8 mouse cellular contexts compared by ENCODE assay signal in the genomic region with DNA sequence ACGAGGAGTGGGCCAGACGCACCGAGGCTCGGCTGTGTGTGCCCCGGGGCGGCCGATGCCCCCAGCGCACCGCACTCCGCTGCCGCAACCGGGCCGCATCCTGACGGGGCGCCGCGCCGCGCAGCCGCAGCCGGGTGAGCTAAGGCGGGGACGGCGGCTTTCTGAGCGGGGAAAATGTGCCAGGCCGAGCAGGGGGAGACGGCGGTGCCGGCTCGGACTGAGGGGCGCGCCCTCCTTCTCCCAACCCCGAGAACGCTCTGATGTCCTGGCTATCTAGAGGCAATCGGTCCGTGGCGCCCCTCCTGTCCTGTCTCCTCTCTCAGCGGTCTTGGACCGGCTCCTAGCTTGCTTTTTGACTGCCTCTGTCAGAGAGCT. TPM values are rescaled to one million over a fixed set of nuclear protein-coding genes. Genes with fewer than 3 reads are reported as not detected.
DNase-seq lines count a peak whose midpoint lies in the region; ATAC-seq and TF ChIP-seq lines count a peak whose summit lies in the region.

No protein-coding gene starts in this region.

- TF ChIP-seq CTCF in kidney, adult 2 months (conservative IDR thresholded peaks at IDR 0.05; ENCODE audit: insufficient read depth, insufficient read length, low read depth, low read length): no peak

- peak overlapping the region; percentile 26; the same call in 1 of the 2 replicates for H3K27ac ChIP-seq in kidney, adult 2 months (ENCODE audit: insufficient read depth, low read depth, low read length)
- H3K27ac ChIP-seq in hindbrain, embryonic 10.5 days: peak overlapping the region; percentile 92

- no peaks in the 10 kb centered on the region for H3K27me3 ChIP-seq in kidney, adult 2 months (replicated peaks; ENCODE audit: control insufficient read depth, insufficient read depth, low read length)
- no peaks in the 10 kb centered on the region for H3K27me3 ChIP-seq in hindbrain, embryonic 10.5 days (ENCODE audit: insufficient read depth, poor library complexity, severe bottlenecking)

- peak; percentile 8; the same call in 1 of the 2 replicates for ATAC-seq in megakaryocyte progenitor cell, adult 5-6 weeks (replicated peaks; ENCODE audit: poor library complexity)

- no peak for DNase-seq in kidney, adult 2 months
- no peak for DNase-seq in kidney, adult 8-10 months
- peak; percentile 13 for DNase-seq in adipocyte (ENCODE audit: low spot score)
- DNase-seq in hindbrain, embryonic 10.5 days (ENCODE audit: low spot score): no peak
- DNase-seq in gastrocnemius, postnatal 36 days: no peak
- DNase-seq in urinary bladder, adult 18-20 months (ENCODE audit: low spot score in 2 of 2): no peak
- no peak for DNase-seq in retina, postnatal 1 day

- peak overlapping the region; percentile 96 for H3K4me3 ChIP-seq in kidney, adult 2 months (ENCODE audit: insufficient read depth, low read depth, low read length)
- peak overlapping the region; percentile 96 for H3K4me3 ChIP-seq in hindbrain, embryonic 10.5 days

- no peaks in the 10 kb centered on the region for H3K36me3 ChIP-seq in kidney, adult 2 months (ENCODE audit: control insufficient read depth, insufficient read depth, low read length)
- H3K36me3 ChIP-seq in hindbrain, embryonic 10.5 days: peaks cover 39% of the 10 kb centered on the region

- H3K4me1 ChIP-seq in kidney, adult 2 months (ENCODE audit: control insufficient read depth, insufficient read depth, low read length): peaks cover 7% of the 10 kb centered on the region; the same call in 1 of the 2 replicates
- peaks cover 29% of the 10 kb centered on the region for H3K4me1 ChIP-seq in hindbrain, embryonic 10.5 days (replicated peaks)

- intact Hi-C loops in gastrocnemius, postnatal 36 days (cut with DNase I): loop anchor here (2.0 kb wide), 1 partner anchor 14 kb away; no protein-coding TSS in a partner anchor

- under 1% methylated on average over 39 of the region's 39 CpGs for WGBS in kidney, adult 2 months
- WGBS in hindbrain, embryonic 10.5 days: under 1% methylated on average over 39 of the region's 39 CpGs

- no peaks in the 10 kb centered on the region for H3K9me3 ChIP-seq in hindbrain, embryonic 10.5 days

- no peak for TF ChIP-seq POLR2A in kidney, adult 2 months (IDR thresholded peaks at IDR 0.05; ENCODE audit: low read depth, low read length)

RNA-seq across cellular contexts. Expression of gene Slc27a4, which starts 0.4 kb away (rescaled TPM):
- 49.7 and 56.2 TPM in 2 replicates for polyA plus RNA-seq in kidney, adult 2 months (2012; rRNA removed)
- 18.3 and 24.7 TPM in 2 replicates for polyA plus RNA-seq in hindbrain, embryonic 10.5 days (2016; fragmentation: Nextera tagmentation; extraction: Ambion mirVana)
- 4.2 and 5.5 TPM in 2 replicates for total RNA-seq in megakaryocyte progenitor cell, adult 5-6 weeks (2015)
- total RNA-seq in megakaryocyte progenitor cell, adult 5-6 weeks (2017): 6.8 and 7.2 TPM in 2 replicates
- total RNA-seq in gastrocnemius, postnatal 36 days (2021): 1 to 10 TPM; 7.1 to 7.5 TPM

RNA-seq across cellular contexts. Expression of gene Trub2, which starts 14.5 kb away (rescaled TPM):
- polyA plus RNA-seq in kidney, adult 2 months (2012; rRNA removed): 32.7 and 46.2 TPM in 2 replicates
- polyA plus RNA-seq in hindbrain, embryonic 10.5 days (2016; fragmentation: Nextera tagmentation; extraction: Ambion mirVana): 53.2 and 59.2 TPM in 2 replicates
- 17.4 and 22.9 TPM in 2 replicates for total RNA-seq in megakaryocyte progenitor cell, adult 5-6 weeks (2015)
- 46.2 and 57.1 TPM in 2 replicates for total RNA-seq in megakaryocyte progenitor cell, adult 5-6 weeks (2017)
- total RNA-seq in gastrocnemius, postnatal 36 days (2021): 10 to 100 TPM; 21.7 to 24.6 TPM

RNA-seq across cellular contexts. Expression of gene Coq4, which starts 15.5 kb away (rescaled TPM):
- 87.5 and 111 TPM in 2 replicates for polyA plus RNA-seq in kidney, adult 2 months (2012; rRNA removed)
- 46.6 and 48.8 TPM in 2 replicates for polyA plus RNA-seq in hindbrain, embryonic 10.5 days (2016; fragmentation: Nextera tagmentation; extraction: Ambion mirVana)
- total RNA-seq in megakaryocyte progenitor cell, adult 5-6 weeks (2015): 17.4 and 18.2 TPM in 2 replicates
- total RNA-seq in megakaryocyte progenitor cell, adult 5-6 weeks (2017): 10.5 and 12.5 TPM in 2 replicates
- 10 to 100 TPM in 1 of 2 experiments, 1 to 10 TPM in 1; 8.1 to 11.2 TPM for total RNA-seq in gastrocnemius, postnatal 36 days (2021)

RNA-seq across cellular contexts. Expression of gene Urm1, which starts 17.1 kb away (rescaled TPM):
- 43.9 and 48.1 TPM in 2 replicates for polyA plus RNA-seq in kidney, adult 2 months (2012; rRNA removed)
- polyA plus RNA-seq in hindbrain, embryonic 10.5 days (2016; fragmentation: Nextera tagmentation; extraction: Ambion mirVana): 23.8 and 25.0 TPM in 2 replicates
- total RNA-seq in megakaryocyte progenitor cell, adult 5-6 weeks (2015): 12.7 and 13.7 TPM in 2 replicates
- total RNA-seq in megakaryocyte progenitor cell, adult 5-6 weeks (2017): 15.8 and 20.5 TPM in 2 replicates
- 10 to 100 TPM; 24.0 to 29.2 TPM for total RNA-seq in gastrocnemius, postnatal 36 days (2021)

RNA-seq across cellular contexts. Expression of gene Gm13547, which starts 43.7 kb away (rescaled TPM):
- not detected in 2 replicates for polyA plus RNA-seq in kidney, adult 2 months (2012; rRNA removed)
- not detected in 2 replicates for polyA plus RNA-seq in hindbrain, embryonic 10.5 days (2016; fragmentation: Nextera tagmentation; extraction: Ambion mirVana)
- not detected in 2 replicates for total RNA-seq in megakaryocyte progenitor cell, adult 5-6 weeks (2015)
- not detected in 2 replicates for total RNA-seq in megakaryocyte progenitor cell, adult 5-6 weeks (2017)
- not detected for total RNA-seq in gastrocnemius, postnatal 36 days (2021)
